Mouse (Mus musculus) C2C12 (cell line): ENCODE measurements around the gene Eps8. TPM values are rescaled to one million over a fixed set of nuclear protein-coding genes. Genes with fewer than 3 reads are reported as not detected.

Experiments used
- H3K27me3 ChIP-seq: one replicate; pipeline ENCODE4 v1.6.1; 2011; ENCODE audit not compliant: control insufficient read depth, insufficient read depth, insufficient read length
- H3K36me3 ChIP-seq: one replicate; pipeline ENCODE4 v1.6.1; 2011; ENCODE audit not compliant: control insufficient read depth, insufficient read depth
- H3K4me3 ChIP-seq: one replicate; pipeline ENCODE4 v1.5.1; 2011; ENCODE audit warnings: mild to moderate bottlenecking, control low read depth; ENCODE audit not compliant: poor library complexity, insufficient read depth, severe bottlenecking
- H3K79me2 ChIP-seq: one replicate; pipeline ENCODE4 v1.6.1; 2011; ENCODE audit not compliant: control insufficient read depth, insufficient read depth
- H3K79me3 ChIP-seq: one replicate; pipeline ENCODE4 v1.6.1; 2011; ENCODE audit warnings: low read depth, control low read depth
- H3ac ChIP-seq: one replicate; pipeline ENCODE3; 2011; ENCODE audit warnings: low read depth; ENCODE audit not compliant: control insufficient read depth, insufficient read length
- CEBPB ChIP-seq: IDR thresholded peaks from one replicate; pipeline ENCODE4 v1.6.1; 2011; ENCODE audit warnings: low read depth, mild to moderate bottlenecking, control low read depth, moderate library complexity
- CTCF ChIP-seq: IDR thresholded peaks from one replicate; pipeline ENCODE4 v1.5.1; 2011; ENCODE audit not compliant: control insufficient read depth, insufficient read depth, insufficient read length
- FOSL1 ChIP-seq: IDR thresholded peaks from one replicate; pipeline ENCODE4 v1.8.0; 2011; ENCODE audit warnings: mild to moderate bottlenecking, low read length; ENCODE audit not compliant: poor library complexity, insufficient read depth, severe bottlenecking
- MAX ChIP-seq: IDR thresholded peaks from one replicate; pipeline ENCODE4 v1.6.1; 2011; ENCODE audit warnings: mild to moderate bottlenecking, control low read depth
- MYOD1 ChIP-seq: IDR thresholded peaks from one replicate; pipeline ENCODE4 v1.6.1; 2011; ENCODE audit warnings: low read depth; ENCODE audit not compliant: control insufficient read depth, insufficient read length
- MYOG ChIP-seq: IDR thresholded peaks from one replicate; pipeline ENCODE4 v1.6.1; 2011; ENCODE audit not compliant: control insufficient read depth, insufficient read length; ENCODE audit errors: extremely low read depth
- USF1 ChIP-seq: IDR thresholded peaks from one replicate; pipeline ENCODE4 v1.6.1; 2011; ENCODE audit warnings: low read depth, mild to moderate bottlenecking, control low read depth, moderate library complexity
- polyA plus RNA-seq: library from polyadenylated mRNA; unstranded; fragments of >200 nt; fragmentation: generic; extraction: Trizol; gene quantifications from one replicate; pipeline ENCODE4 v1.2.1, GENCODE M21; 2012; ENCODE audit warnings: missing spikeins

The Eps8 gene
- polyA plus RNA-seq, 1 experiment = 59.9 TPM

- Histone ChIP-seq H3K4me3 (no peak overlapping the region), H3K79me2 (peaks cover 28% of the 10 kb centered on the region), H3K36me3 (peaks cover 80% of the 10 kb centered on the region), H3ac (no peak overlapping the region), H3K79me3 (peaks cover 2% of the 10 kb centered on the region), H3K27me3 (no peaks in the 10 kb centered on the region)
- TF ChIP-seq CTCF = no peak
- no peak for TF ChIP-seq MYOD1
- TF ChIP-seq USF1 = no peak
- TF ChIP-seq FOSL1 = no peak
- TF ChIP-seq MYOG = no peak
- TF ChIP-seq MAX = no peak
- TF ChIP-seq CEBPB = no peak
These were observed 159.9 kb downstream of the Eps8 start for GRCm38 (mm10) chr6:137494801-137495200.

GRCm38 (mm10) chr6:137494136-137494475 is 160.6 kb downstream of the Eps8 start:
- H3K79me3 ChIP-seq = peaks cover 2% of the 10 kb centered on the region
- peaks cover 28% of the 10 kb centered on the region for H3K79me2 ChIP-seq
- H3K27me3 ChIP-seq = no peaks in the 10 kb centered on the region
- H3ac ChIP-seq = no peak overlapping the region
- no peak overlapping the region for H3K4me3 ChIP-seq
- H3K36me3 ChIP-seq = peaks cover 80% of the 10 kb centered on the region
- TF ChIP-seq CTCF (no peak), FOSL1 (no peak), MYOD1 (no peak), MAX (no peak), USF1 (no peak), MYOG (no peak), CEBPB (no peak)

GRCm38 (mm10) chr6:137493211-137494135 is 161.2 kb downstream of the Eps8 start:
- Histone ChIP-seq H3K79me3 (peaks cover 2% of the 10 kb centered on the region), H3K36me3 (peaks cover 81% of the 10 kb centered on the region), H3K27me3 (no peaks in the 10 kb centered on the region), H3K79me2 (peaks cover 28% of the 10 kb centered on the region), H3ac (no peak overlapping the region), H3K4me3 (no peak overlapping the region)
- TF ChIP-seq MYOG = no peak
- TF ChIP-seq MYOD1 = no peak
- no peak for TF ChIP-seq FOSL1
- no peak for TF ChIP-seq MAX
- no peak for TF ChIP-seq CTCF
- TF ChIP-seq USF1 = no peak
- no peak for TF ChIP-seq CEBPB

GRCm38 (mm10) chr6:137492582-137492981 is 162.1 kb downstream of the Eps8 start:
- Histone ChIP-seq H3K4me3 (no peak overlapping the region), H3K79me2 (peaks cover 28% of the 10 kb centered on the region), H3K27me3 (no peaks in the 10 kb centered on the region), H3ac (no peak overlapping the region), H3K36me3 (peaks cover 78% of the 10 kb centered on the region), H3K79me3 (peaks cover 2% of the 10 kb centered on the region)
- TF ChIP-seq FOSL1 (no peak), MYOG (no peak), CEBPB (no peak), MAX (no peak), USF1 (no peak), CTCF (no peak), MYOD1 (no peak)

GRCm38 (mm10) chr6:137491659-137492058 is 163.0 kb downstream of the Eps8 start:
- Histone ChIP-seq H3K4me3 (no peak overlapping the region), H3ac (no peak overlapping the region), H3K79me2 (peaks cover 27% of the 10 kb centered on the region), H3K36me3 (peaks cover 73% of the 10 kb centered on the region), H3K79me3 (peaks cover 2% of the 10 kb centered on the region), H3K27me3 (no peaks in the 10 kb centered on the region)
- TF ChIP-seq MAX (no peak), MYOG (no peak), USF1 (no peak), MYOD1 (no peak), CTCF (no peak), CEBPB (no peak), FOSL1 (no peak)
